Mouse (Mus musculus) stomach, embryonic 15.5 days (tissue): ENCODE data around the gene Dazap2. TPM values are rescaled to one million over a fixed set of nuclear protein-coding genes. Genes with fewer than 3 reads are reported as not detected.

ENCODE experiments used
- ATAC-seq: fragments of 200-750 bp; cut with Nextera tagmentation; 2 replicates; pipeline ENCODE4 v1.8.0; 2017; ENCODE audit warnings: low read depth, moderate number of reproducible peaks, moderate TSS enrichment; ENCODE audit not compliant: insufficient read depth, low FRiP score
- H3K27ac ChIP-seq: fragments of 300-500 bp; sonication (generic); 2 replicates; pipeline ENCODE4 v1.5.1; 2015; ENCODE audit warnings: mild to moderate bottlenecking, inconsistent platforms
- H3K27me3 ChIP-seq: fragments of 300-500 bp; sonication (generic); replicated peaks from 2 replicates; pipeline ENCODE4 v1.6.1; 2015; ENCODE audit warnings: inconsistent platforms
- H3K36me3 ChIP-seq: fragments of 300-500 bp; sonication (generic); 2 replicates; pipeline ENCODE4 v1.6.1; 2015; ENCODE audit warnings: inconsistent platforms
- H3K4me1 ChIP-seq: fragments of 300-500 bp; sonication (generic); 2 replicates; pipeline ENCODE4 v1.6.1; 2015; ENCODE audit warnings: inconsistent platforms
- H3K4me2 ChIP-seq: fragments of 300-500 bp; sonication (generic); 2 replicates; pipeline ENCODE4 v1.6.1; 2015; ENCODE audit warnings: mild to moderate bottlenecking, inconsistent platforms
- H3K4me3 ChIP-seq: fragments of 300-500 bp; sonication (generic); replicated peaks from 2 replicates; pipeline ENCODE4 v1.5.1; 2015; ENCODE audit warnings: inconsistent platforms
- H3K9ac ChIP-seq: fragments of 300-500 bp; sonication (generic); 2 replicates; pipeline ENCODE4 v1.6.1; 2015; ENCODE audit warnings: inconsistent platforms
- H3K9me3 ChIP-seq: fragments of 300-500 bp; sonication (generic); 2 replicates; pipeline ENCODE4 v1.6.1; 2016; ENCODE audit warnings: inconsistent platforms
- WGBS: fragments of 180-500 bp; shearing (Covaris S2); methylation state at CpG from one replicate; pipeline ENCODE4 v1.1.7; 2015; 5-methylcytosine and 5-hydroxymethylcytosine counted together
- polyA plus RNA-seq: library from polyadenylated mRNA; unstranded; fragments of >200 nt; fragmentation: Nextera tagmentation; extraction: Ambion mirVana; gene quantifications from 2 replicates; pipeline ENCODE4 v1.2.1, GENCODE M21; 2015

Dazap2 gene
- polyA plus RNA-seq, 1 experiment from 2014 or later, result 194 TPM

- Histone ChIP-seq H3K4me2 (no peak overlapping the region), H3K9me3 (no peaks in the 10 kb centered on the region), H3K36me3 (no peaks in the 10 kb centered on the region), H3K4me3 (no peak overlapping the region), H3K27ac (no peak overlapping the region), H3K9ac (no peak overlapping the region), H3K4me1 (peaks cover 14% of the 10 kb centered on the region; the same call in 1 of the 2 replicates), H3K27me3 (peaks cover 18% of the 10 kb centered on the region)
- 62% methylated on average over 13 of the region's 16 CpGs for WGBS
- ATAC-seq, result no peak
Observed at GRCm38 (mm10) chr15:100641226-100641810, 26.2 kb downstream of the Dazap2 start.

- WGBS, result 88% methylated on average over 7 of the region's 7 CpGs
- ATAC-seq, result no peak
- Histone ChIP-seq H3K27ac (no peak overlapping the region), H3K27me3 (peaks cover 7% of the 10 kb centered on the region; the same call in 1 of the 2 replicates), H3K9ac (no peak overlapping the region), H3K36me3 (no peaks in the 10 kb centered on the region), H3K4me2 (no peak overlapping the region), H3K4me1 (0 out of 2 replicates have a peak, but pooled peaks cover 4% of the 10 kb centered on the region), H3K4me3 (no peak overlapping the region), H3K9me3 (no peaks in the 10 kb centered on the region)
Observed at GRCm38 (mm10) chr15:100642451-100642850, 27.3 kb downstream of the Dazap2 start.

GRCm38 (mm10) chr15:100646161-100646560, 31.0 kb downstream of the Dazap2 start:
- Histone ChIP-seq H3K36me3 (no peaks in the 10 kb centered on the region), H3K9ac (no peak overlapping the region), H3K4me2 (no peak overlapping the region), H3K27ac (no peak overlapping the region), H3K9me3 (no peaks in the 10 kb centered on the region), H3K4me3 (no peak overlapping the region), H3K4me1 (no peaks in the 10 kb centered on the region), H3K27me3 (no peaks in the 10 kb centered on the region)
- 70% methylated on average over 6 of the region's 6 CpGs for WGBS
- ATAC-seq, result no peak

GRCm38 (mm10) chr15:100650111-100650510, 35.0 kb downstream of the Dazap2 start:
- Histone ChIP-seq H3K36me3 (no peaks in the 10 kb centered on the region), H3K27me3 (no peaks in the 10 kb centered on the region), H3K4me3 (no peak overlapping the region), H3K9me3 (no peaks in the 10 kb centered on the region), H3K27ac (no peak overlapping the region), H3K4me2 (no peak overlapping the region), H3K4me1 (no peaks in the 10 kb centered on the region), H3K9ac (no peak overlapping the region)
- ATAC-seq, result no peak
- WGBS, result 84% methylated on average over 10 of the region's 10 CpGs

GRCm38 (mm10) chr15:100651610-100652009, 36.5 kb downstream of the Dazap2 start:
- peak; percentile 53; the same call in 1 of the 2 replicates for ATAC-seq
- Histone ChIP-seq H3K9ac (no peak overlapping the region), H3K4me1 (no peaks in the 10 kb centered on the region), H3K27ac (no peak overlapping the region), H3K4me2 (no peak overlapping the region), H3K36me3 (no peaks in the 10 kb centered on the region), H3K9me3 (no peaks in the 10 kb centered on the region), H3K4me3 (no peak overlapping the region), H3K27me3 (no peaks in the 10 kb centered on the region)
- WGBS, result 57% methylated on average over 9 of the region's 9 CpGs

GRCm38 (mm10) chr15:100654271-100654670, 39.1 kb downstream of the Dazap2 start:
- Histone ChIP-seq H3K4me3 (no peak overlapping the region), H3K9me3 (no peaks in the 10 kb centered on the region), H3K4me2 (no peak overlapping the region), H3K4me1 (no peaks in the 10 kb centered on the region), H3K9ac (no peak overlapping the region), H3K27me3 (no peaks in the 10 kb centered on the region), H3K36me3 (no peaks in the 10 kb centered on the region), H3K27ac (no peak overlapping the region)
- WGBS, result 75% methylated on average over 1 of the region's 1 CpGs
- ATAC-seq, result no peak

- Histone ChIP-seq H3K4me3 (no peak overlapping the region), H3K9me3 (no peaks in the 10 kb centered on the region), H3K27me3 (no peaks in the 10 kb centered on the region), H3K4me2 (no peak overlapping the region), H3K27ac (no peak overlapping the region), H3K4me1 (no peaks in the 10 kb centered on the region), H3K9ac (no peak overlapping the region), H3K36me3 (no peaks in the 10 kb centered on the region)
- 81% methylated on average over 5 of the region's 5 CpGs for WGBS
- ATAC-seq, result no peak
Observed at GRCm38 (mm10) chr15:100655201-100655600, 40.1 kb downstream of the Dazap2 start.

GRCm38 (mm10) chr15:100660306-100660705, 45.2 kb downstream of the Dazap2 start:
- ATAC-seq, result no peak
- no peak overlapping the region for H3K27ac ChIP-seq
- no peak overlapping the region for H3K9ac ChIP-seq
- no peaks in the 10 kb centered on the region for H3K36me3 ChIP-seq
- H3K9me3 ChIP-seq, result no peaks in the 10 kb centered on the region
- no peak overlapping the region for H3K4me3 ChIP-seq
- peaks cover 8% of the 10 kb centered on the region; the same call in 1 of the 2 replicates for H3K4me1 ChIP-seq
- no peak overlapping the region for H3K4me2 ChIP-seq
- 78% methylated on average over 9 of the region's 9 CpGs for WGBS
- no peaks in the 10 kb centered on the region for H3K27me3 ChIP-seq

- no peak for ATAC-seq
- Histone ChIP-seq H3K27me3 (no peaks in the 10 kb centered on the region), H3K36me3 (no peaks in the 10 kb centered on the region), H3K27ac (no peak overlapping the region), H3K4me1 (peaks cover 8% of the 10 kb centered on the region; the same call in 1 of the 2 replicates), H3K9ac (no peak overlapping the region), H3K4me2 (no peak overlapping the region), H3K9me3 (no peaks in the 10 kb centered on the region), H3K4me3 (no peak overlapping the region)
- 88% methylated on average over 5 of the region's 5 CpGs for WGBS
Observed at GRCm38 (mm10) chr15:100660805-100661204, 45.7 kb downstream of the Dazap2 start.

GRCm38 (mm10) chr15:100664813-100665274, 49.7 kb downstream of the Dazap2 start:
- Histone ChIP-seq H3K36me3 (no peaks in the 10 kb centered on the region), H3K9me3 (no peaks in the 10 kb centered on the region), H3K27me3 (no peaks in the 10 kb centered on the region), H3K9ac (no peak overlapping the region), H3K4me3 (no peak overlapping the region), H3K4me2 (no peak overlapping the region), H3K4me1 (peaks cover 18% of the 10 kb centered on the region), H3K27ac (no peak overlapping the region)
- ATAC-seq, result no peak
- 73% methylated on average over 9 of the region's 9 CpGs for WGBS

GRCm38 (mm10) chr15:100665411-100666218, 50.5 kb downstream of the Dazap2 start:
- H3K9ac ChIP-seq, result no peak overlapping the region
- H3K27ac ChIP-seq, result peak overlapping the region; percentile 71; the same call in 1 of the 2 replicates
- no peaks in the 10 kb centered on the region for H3K27me3 ChIP-seq
- ATAC-seq, result no peak
- WGBS, result 28% methylated on average over 9 of the region's 9 CpGs
- no peak overlapping the region; the same call in 1 of the 2 replicates for H3K4me2 ChIP-seq
- no peaks in the 10 kb centered on the region for H3K9me3 ChIP-seq
- no peaks in the 10 kb centered on the region for H3K36me3 ChIP-seq
- peaks cover 18% of the 10 kb centered on the region for H3K4me1 ChIP-seq
- H3K4me3 ChIP-seq, result no peak overlapping the region

- 0 out of 2 replicates have a peak, but pooled peaks have one; percentile 29 for ATAC-seq
- peak overlapping the region; percentile 71 for H3K27ac ChIP-seq
Observed at GRCm38 (mm10) chr15:100666219-100666696, 51.1 kb downstream of the Dazap2 start.

More at GRCm38 (mm10) chr15:100666219-100666696, 51.1 kb downstream of the Dazap2 start:
- Histone ChIP-seq H3K4me2 (peak overlapping the region; percentile 9; the same call in 1 of the 2 replicates), H3K9ac (no peak overlapping the region), H3K9me3 (no peaks in the 10 kb centered on the region), H3K27me3 (no peaks in the 10 kb centered on the region), H3K4me1 (peaks cover 18% of the 10 kb centered on the region), H3K36me3 (no peaks in the 10 kb centered on the region), H3K4me3 (no peak overlapping the region)
- 8% methylated on average over 7 of the region's 7 CpGs for WGBS
